Mouse (Mus musculus) cerebellum, adult 18-20 months (tissue): Measurements from ENCODE around the gene Fcna.

Source experiments
- DNase-seq, 2 experiments: peaks; one replicate each; pipeline ENCODE4 v3.0.0; 2021

Gene Fcna

GRCm38 (mm10) chr2:25627811-25628210, at the start of gene Fcna:
Fcna (minus strand) TSS chr2:25628030.
- DNase-seq = no peak

DNA sequence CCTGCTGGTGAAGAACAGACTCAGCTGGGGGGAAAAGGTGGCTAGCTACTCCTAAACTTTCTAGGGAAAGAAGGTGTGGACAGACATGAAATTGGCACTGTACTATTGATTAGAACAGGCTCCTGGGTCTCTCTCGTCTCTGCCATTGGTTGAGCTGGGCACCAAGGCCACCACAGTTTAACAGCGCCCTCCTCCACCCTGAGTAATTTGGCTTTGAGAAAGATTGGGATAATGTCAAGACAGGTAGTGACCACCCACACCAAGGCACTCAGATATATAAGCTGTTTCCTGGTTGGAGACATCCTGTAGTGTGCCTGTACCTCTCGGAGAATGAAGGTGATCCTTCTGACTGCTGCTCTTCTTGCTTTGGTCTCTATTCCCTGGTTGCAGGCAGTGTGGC, 48.7 kb upstream of the Fcna start, which contains the start of gene Lcn6:
Gene Lcn6, plus strand, starts transcription at position 301 of the 400 bp plus-strand sequence.
- no peak for DNase-seq

- DNase-seq = no peak
Measured at GRCm38 (mm10) chr2:25666516-25666915, 38.7 kb upstream of the Fcna start.

GRCm38 (mm10) chr2:25664125-25664524, 36.3 kb upstream of the Fcna start:
- DNase-seq = no peak

DNA sequence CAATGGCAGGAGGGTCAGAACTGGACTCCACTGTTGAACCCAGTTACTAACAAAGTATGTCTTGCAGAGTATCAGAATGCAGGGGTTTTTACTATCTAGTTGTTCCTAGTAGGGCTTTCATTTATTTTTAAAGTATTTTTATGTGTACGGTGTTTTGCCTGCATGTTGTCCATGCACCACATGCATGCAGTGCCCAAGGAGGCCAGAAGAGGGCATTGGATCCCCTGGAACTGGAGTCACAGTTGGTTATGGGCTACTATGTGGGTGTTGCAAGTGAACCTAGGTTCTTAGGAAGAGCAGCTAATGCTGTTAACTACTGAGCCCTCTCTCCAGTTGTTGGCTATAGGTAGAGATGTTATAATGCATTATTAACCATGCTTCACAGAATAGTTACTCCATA, 35.7 kb upstream of the Fcna start:
- peak; percentile 48 to 58 for DNase-seq

GRCm38 (mm10) chr2:25661245-25661970, 33.6 kb upstream of the Fcna start:
- no peak for DNase-seq

DNA sequence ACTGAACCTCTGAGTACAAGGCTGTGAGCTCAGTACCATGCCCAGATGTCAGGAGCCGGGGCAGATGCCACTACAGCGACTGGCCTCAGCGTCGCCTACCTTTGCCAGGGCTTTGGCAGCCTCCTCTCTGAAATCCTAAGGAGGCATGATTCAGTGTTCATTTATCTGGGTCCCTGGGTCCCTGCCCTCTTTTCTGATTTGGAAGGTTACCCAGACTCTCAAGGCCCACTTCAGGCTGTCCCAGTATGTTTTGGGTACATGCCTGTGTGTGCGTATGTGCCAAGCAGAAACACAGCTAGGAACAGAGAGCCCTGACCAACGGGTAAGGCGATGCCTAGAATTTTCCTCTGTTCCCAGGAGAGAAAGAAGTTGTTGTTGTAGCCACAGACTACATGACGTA, 32.4 kb upstream of the Fcna start:
- DNase-seq = no peak

GRCm38 (mm10) chr2:25657652-25658051, 29.8 kb upstream of the Fcna start, which contains the start of gene Lcn5:
Lcn5 (plus strand) TSS chr2:25657952.
- no peak for DNase-seq

DNA sequence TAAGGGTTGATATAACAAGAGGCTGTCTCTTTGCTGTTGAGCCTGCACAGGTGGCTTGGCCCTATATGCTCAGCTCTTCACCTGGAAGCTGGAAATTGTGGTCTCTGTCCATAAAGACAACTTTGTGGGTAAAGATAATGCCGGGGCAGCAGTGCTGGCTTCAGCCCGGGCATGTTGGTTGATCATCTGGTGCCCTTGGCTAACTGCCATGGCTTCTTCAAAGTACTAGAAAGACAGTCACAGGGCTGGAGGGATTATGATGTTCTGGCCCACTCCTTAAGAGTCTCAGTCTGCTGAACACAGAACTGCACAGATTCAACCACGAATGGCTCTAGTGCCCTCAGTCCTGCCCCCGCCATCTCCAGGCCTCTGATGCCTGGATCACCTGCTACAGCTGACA, 29.4 kb upstream of the Fcna start:
- DNase-seq = peak; percentile 46

DNA sequence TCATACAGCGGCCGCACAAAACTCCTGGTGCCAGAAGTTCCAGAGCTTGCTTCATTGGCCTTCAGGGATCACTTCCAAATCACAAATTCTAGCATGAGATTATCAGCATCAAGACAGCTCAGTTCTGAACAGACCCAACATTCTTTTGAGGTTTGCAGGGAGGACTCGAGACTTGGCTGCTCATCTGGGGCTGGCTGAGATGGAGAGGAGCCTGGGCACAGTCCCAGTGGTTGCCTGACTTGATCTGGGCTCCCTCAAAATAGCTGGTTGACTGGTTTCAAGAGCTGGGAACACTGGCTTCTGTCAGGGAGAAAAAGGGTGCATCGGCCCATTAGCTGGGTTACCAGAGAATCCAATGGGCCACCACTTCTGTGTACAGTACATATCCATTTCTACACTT, 28.9 kb upstream of the Fcna start:
- peak; percentile 7 to 13 for DNase-seq

DNA sequence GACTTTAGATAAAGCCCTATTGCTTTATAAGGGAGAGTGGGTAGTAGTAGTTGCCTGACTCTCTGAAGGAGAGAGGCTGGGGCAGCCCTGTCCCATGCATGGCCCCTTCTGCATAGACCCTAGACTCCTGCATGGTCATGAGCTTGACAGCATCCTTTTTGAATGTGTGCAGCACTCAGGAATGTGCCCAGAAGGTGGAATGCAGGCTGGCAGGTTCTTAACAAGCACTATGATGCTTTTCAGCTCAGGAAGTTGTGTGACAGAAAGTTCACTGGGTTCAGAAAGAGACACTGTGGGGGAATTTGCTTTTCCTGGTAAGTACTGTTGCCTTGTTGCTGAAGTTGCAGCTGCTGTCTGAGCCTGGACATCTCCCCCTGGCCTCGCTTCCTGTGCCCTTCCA, 26.7 kb upstream of the Fcna start:
- DNase-seq = no peak

- no peak for DNase-seq
Measured at GRCm38 (mm10) chr2:25652902-25653301, 25.1 kb upstream of the Fcna start, which contains the start of gene Lcn8. Lcn8 (plus strand) TSS chr2:25653120.

GRCm38 (mm10) chr2:25639890-25640289, 12.1 kb upstream of the Fcna start:
- peak in 1 of 2 experiments; percentile 30 for DNase-seq

DNA sequence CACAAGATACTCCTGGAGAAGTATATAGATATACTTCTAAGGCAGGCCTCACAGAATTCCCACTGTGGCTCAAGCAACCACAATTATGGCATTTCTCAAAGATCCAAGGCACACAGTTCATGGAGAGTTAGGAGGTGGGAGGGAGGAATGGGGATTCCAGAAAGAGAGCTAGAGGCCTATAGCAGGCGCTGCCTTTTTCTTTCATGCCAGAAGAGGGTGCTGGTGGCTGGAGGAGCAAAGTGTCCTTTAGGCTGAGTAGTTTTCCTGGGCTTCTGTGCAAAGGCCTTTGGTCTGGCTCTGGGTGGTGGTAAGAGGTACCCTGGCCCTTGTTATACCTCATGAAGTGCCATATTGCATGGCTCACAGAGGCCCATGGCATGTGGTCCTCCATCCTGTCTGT, 6.2 kb upstream of the Fcna start:
- DNase-seq = no peak

- no peak for DNase-seq
Measured at GRCm38 (mm10) chr2:25633616-25634015, 5.8 kb upstream of the Fcna start.

DNA sequence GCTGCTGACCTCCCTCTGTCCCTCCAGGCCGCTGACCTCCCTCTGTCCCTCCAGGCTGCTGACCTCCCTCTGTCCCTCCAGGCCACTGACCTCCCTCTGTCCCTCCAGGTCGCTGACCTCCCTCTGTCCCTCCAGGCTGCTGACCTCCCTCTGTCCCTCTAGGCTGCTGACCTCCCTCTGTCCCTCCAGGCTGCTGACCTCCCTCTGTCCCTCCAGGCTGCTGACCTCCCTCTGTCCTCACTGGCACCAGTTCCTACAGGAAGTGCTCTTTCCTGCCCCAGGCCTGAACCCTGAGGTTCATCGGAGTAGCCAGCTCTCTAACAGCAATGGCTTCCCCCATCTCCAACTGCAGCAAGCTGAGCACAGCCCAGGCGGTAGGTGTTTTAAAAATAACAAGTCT, 908 bp upstream of the Fcna start:
- DNase-seq = no peak

- no peak for DNase-seq
Measured at GRCm38 (mm10) chr2:25625986-25626385, 1.8 kb downstream of the Fcna start.

GRCm38 (mm10) chr2:25621229-25622200, 6.3 kb downstream of the Fcna start, which contains the start of gene Tmem141:
Tmem141 (minus strand) TSS chr2:25622005.
- peak; percentile 93 to 96 for DNase-seq

- DNase-seq = no peak
Measured at GRCm38 (mm10) chr2:25620852-25621228, 7.0 kb downstream of the Fcna start.

GRCm38 (mm10) chr2:25620386-25620785, 7.4 kb downstream of the Fcna start:
- no peak for DNase-seq

GRCm38 (mm10) chr2:25617578-25617977, 10.3 kb downstream of the Fcna start, which contains the start of gene Ccdc183:
Ccdc183 (minus strand) TSS chr2:25617678.
- no peak for DNase-seq

DNA sequence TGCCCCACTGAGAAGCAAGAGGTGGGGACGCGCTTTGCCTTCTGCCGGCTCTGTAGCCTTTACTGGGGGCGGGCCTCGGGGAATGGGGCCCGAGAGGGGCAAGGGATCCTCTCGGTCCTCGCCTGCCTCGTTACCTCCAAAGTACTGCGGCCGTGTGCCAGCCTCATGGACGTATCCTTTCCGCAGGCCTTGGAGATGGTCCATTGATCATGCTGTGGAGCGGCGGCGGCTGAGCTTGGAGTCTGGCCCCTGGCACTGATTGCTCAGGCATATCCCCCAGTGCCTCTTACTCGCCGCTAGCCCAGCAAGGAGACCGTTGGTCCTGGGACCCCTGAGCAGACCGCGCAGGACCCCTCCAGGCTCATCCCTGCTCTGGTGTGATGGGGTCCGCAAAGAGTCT, 11.4 kb downstream of the Fcna start:
- no peak for DNase-seq

GRCm38 (mm10) chr2:25608671-25609070, 19.2 kb downstream of the Fcna start:
- DNase-seq = peak in 1 of 2 experiments; percentile 27
